Mouse (Mus musculus): ENCODE data around the gene Slc35f1. TPM values are rescaled to one million over a fixed set of nuclear protein-coding genes. Genes with fewer than 3 reads are reported as not detected.
A peak's percentile ranks its signal among the peaks of the same experiment; 100 is the strongest.

The Slc35f1 gene
- total RNA-seq, 2 experiments from 2014 or later = 83.1 to 86.2 TPM

- peak in 1 of 2 experiments; percentile 31 for DNase-seq (ENCODE audit: extremely low spot score in 1 of 2, low spot score in 2 of 2)
- intact Hi-C loops (cut with DNase I) = no loop called here
Measured at GRCm38 (mm10) chr10:52758589-52758988, 68.3 kb downstream of the Slc35f1 start.

- DNase-seq (ENCODE audit: extremely low spot score in 1 of 2, low spot score in 2 of 2) = no peak
- intact Hi-C loops (cut with DNase I) = no loop called here
Measured at GRCm38 (mm10) chr10:52760527-52760926, 70.2 kb downstream of the Slc35f1 start.

- intact Hi-C loops (cut with DNase I) = no loop called here
- DNase-seq (ENCODE audit: extremely low spot score in 1 of 2, low spot score in 2 of 2) = peak in 1 of 2 experiments; percentile 21
Measured at GRCm38 (mm10) chr10:52779926-52780485, 89.7 kb downstream of the Slc35f1 start.

- intact Hi-C loops (cut with DNase I) = no loop called here
- DNase-seq (ENCODE audit: extremely low spot score in 1 of 2, low spot score in 2 of 2) = peak; percentile 15 to 62
Measured at GRCm38 (mm10) chr10:52787075-52787474, 96.7 kb downstream of the Slc35f1 start.

- intact Hi-C loops (cut with DNase I) = no loop called here
- DNase-seq (ENCODE audit: extremely low spot score in 1 of 2, low spot score in 2 of 2) = peak in 1 of 2 experiments; percentile 16
Measured at GRCm38 (mm10) chr10:52791560-52791959, 101.2 kb downstream of the Slc35f1 start.

- DNase-seq (ENCODE audit: extremely low spot score in 1 of 2, low spot score in 2 of 2) = no peak
- intact Hi-C loops (cut with DNase I) = no loop called here
Measured at GRCm38 (mm10) chr10:52797454-52797853, 107.1 kb downstream of the Slc35f1 start.

GRCm38 (mm10) chr10:52807808-52808207 is 117.5 kb downstream of the Slc35f1 start:
- intact Hi-C loops (cut with DNase I) = no loop called here
- DNase-seq (ENCODE audit: extremely low spot score in 1 of 2, low spot score in 2 of 2) = no peak

- intact Hi-C loops (cut with DNase I) = no loop called here
- DNase-seq (ENCODE audit: extremely low spot score in 1 of 2, low spot score in 2 of 2) = no peak
Measured at GRCm38 (mm10) chr10:52812861-52813260, 122.5 kb downstream of the Slc35f1 start.

- intact Hi-C loops (cut with DNase I) = no loop called here
- DNase-seq (ENCODE audit: extremely low spot score in 1 of 2, low spot score in 2 of 2) = peak in 1 of 2 experiments; percentile 16
Measured at GRCm38 (mm10) chr10:52814358-52814757, 124.0 kb downstream of the Slc35f1 start.

- no peak for DNase-seq (ENCODE audit: extremely low spot score in 1 of 2, low spot score in 2 of 2)
- intact Hi-C loops (cut with DNase I) = no loop called here
Measured at GRCm38 (mm10) chr10:52819661-52820060, 129.3 kb downstream of the Slc35f1 start.

- DNase-seq (ENCODE audit: extremely low spot score in 1 of 2, low spot score in 2 of 2) = no peak
Measured at GRCm38 (mm10) chr10:52822909-52823308, 132.6 kb downstream of the Slc35f1 start.

GRCm38 (mm10) chr10:52825746-52826145 is 135.4 kb downstream of the Slc35f1 start:
- no peak for DNase-seq (ENCODE audit: extremely low spot score in 1 of 2, low spot score in 2 of 2)
- intact Hi-C loops (cut with DNase I) = no loop called here

More at GRCm38 (mm10) chr10:52822909-52823308, 132.6 kb downstream of the Slc35f1 start:
- intact Hi-C loops (cut with DNase I) = no loop called here

GRCm38 (mm10) chr10:52840819-52841218 is 150.5 kb downstream of the Slc35f1 start:
- intact Hi-C loops (cut with DNase I) = no loop called here
- no peak for DNase-seq (ENCODE audit: extremely low spot score in 1 of 2, low spot score in 2 of 2)

- intact Hi-C loops (cut with DNase I) = no loop called here
- no peak for DNase-seq (ENCODE audit: extremely low spot score in 1 of 2, low spot score in 2 of 2)
Measured at GRCm38 (mm10) chr10:52851994-52852393, 161.7 kb downstream of the Slc35f1 start.

- DNase-seq (ENCODE audit: extremely low spot score in 1 of 2, low spot score in 2 of 2) = no peak
- intact Hi-C loops (cut with DNase I) = no loop called here
Measured at GRCm38 (mm10) chr10:52860851-52861250, 170.5 kb downstream of the Slc35f1 start.

GRCm38 (mm10) chr10:52864936-52865335 is 174.6 kb downstream of the Slc35f1 start:
- intact Hi-C loops (cut with DNase I) = no loop called here
- no peak for DNase-seq (ENCODE audit: extremely low spot score in 1 of 2, low spot score in 2 of 2)

- DNase-seq (ENCODE audit: extremely low spot score in 1 of 2, low spot score in 2 of 2) = no peak
- intact Hi-C loops (cut with DNase I) = no loop called here
Measured at GRCm38 (mm10) chr10:52871110-52871509, 180.8 kb downstream of the Slc35f1 start.

- intact Hi-C loops (cut with DNase I) = no loop called here
- DNase-seq (ENCODE audit: extremely low spot score in 1 of 2, low spot score in 2 of 2) = no peak
Measured at GRCm38 (mm10) chr10:52874133-52874532, 183.8 kb downstream of the Slc35f1 start.

GRCm38 (mm10) chr10:52874712-52875111 is 184.4 kb downstream of the Slc35f1 start:
- intact Hi-C loops (cut with DNase I) = no loop called here
- DNase-seq (ENCODE audit: extremely low spot score in 1 of 2, low spot score in 2 of 2) = no peak

GRCm38 (mm10) chr10:52877263-52878021 is 187.1 kb downstream of the Slc35f1 start:
- no peak for DNase-seq (ENCODE audit: extremely low spot score in 1 of 2, low spot score in 2 of 2)
- intact Hi-C loops (cut with DNase I) = no loop called here
